Mouse (Mus musculus) ES-Bruce4 (cell line): ENCODE results near the gene Speer4f2.
"Not testable (repeated sequence)": the region's sequence is repeated elsewhere in the genome, so short reads cannot be mapped to it uniquely, and the experiment has no call there.

ENCODE experiments used
- CTCF ChIP-seq: IDR thresholded peaks from one replicate; pipeline ENCODE4 v1.8.1; 2011; ENCODE audit warnings: low read depth, low read length
- POLR2A ChIP-seq: IDR thresholded peaks from one replicate; pipeline ENCODE4 v1.8.1; 2011; ENCODE audit warnings: low read length; ENCODE audit not compliant: insufficient read depth

DNA sequence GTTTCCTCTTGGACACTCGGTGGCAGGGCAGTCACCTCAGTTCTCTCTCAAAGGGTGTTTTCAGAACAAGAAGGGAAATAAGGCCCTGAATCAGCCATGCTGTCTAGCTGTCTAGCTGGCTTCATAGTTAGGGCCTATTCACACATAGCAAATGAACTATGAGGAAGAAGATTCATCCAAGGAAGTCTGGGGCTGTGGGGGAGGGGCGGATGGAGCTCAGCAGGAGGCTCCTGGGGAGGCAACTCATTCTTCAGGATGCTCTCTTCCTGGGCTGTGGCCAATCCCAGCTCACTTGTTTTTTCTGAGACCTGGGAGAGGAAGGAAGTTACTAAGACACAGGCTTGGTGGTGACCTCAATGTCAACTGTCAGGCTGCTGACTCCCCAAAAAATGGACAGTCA, 27.2 kb upstream of the Speer4f2 start:
- not testable (repeated sequence) for TF ChIP-seq CTCF, POLR2A
